Mouse (Mus musculus): ENCODE results near the gene Tpd52l2.
A peak's percentile ranks its signal among the peaks of the same experiment; 100 is the strongest.
"Not testable (repeated sequence)": the region's sequence is repeated elsewhere in the genome, so short reads cannot be mapped to it uniquely, and the experiment has no call there.

Gene Tpd52l2

DNA sequence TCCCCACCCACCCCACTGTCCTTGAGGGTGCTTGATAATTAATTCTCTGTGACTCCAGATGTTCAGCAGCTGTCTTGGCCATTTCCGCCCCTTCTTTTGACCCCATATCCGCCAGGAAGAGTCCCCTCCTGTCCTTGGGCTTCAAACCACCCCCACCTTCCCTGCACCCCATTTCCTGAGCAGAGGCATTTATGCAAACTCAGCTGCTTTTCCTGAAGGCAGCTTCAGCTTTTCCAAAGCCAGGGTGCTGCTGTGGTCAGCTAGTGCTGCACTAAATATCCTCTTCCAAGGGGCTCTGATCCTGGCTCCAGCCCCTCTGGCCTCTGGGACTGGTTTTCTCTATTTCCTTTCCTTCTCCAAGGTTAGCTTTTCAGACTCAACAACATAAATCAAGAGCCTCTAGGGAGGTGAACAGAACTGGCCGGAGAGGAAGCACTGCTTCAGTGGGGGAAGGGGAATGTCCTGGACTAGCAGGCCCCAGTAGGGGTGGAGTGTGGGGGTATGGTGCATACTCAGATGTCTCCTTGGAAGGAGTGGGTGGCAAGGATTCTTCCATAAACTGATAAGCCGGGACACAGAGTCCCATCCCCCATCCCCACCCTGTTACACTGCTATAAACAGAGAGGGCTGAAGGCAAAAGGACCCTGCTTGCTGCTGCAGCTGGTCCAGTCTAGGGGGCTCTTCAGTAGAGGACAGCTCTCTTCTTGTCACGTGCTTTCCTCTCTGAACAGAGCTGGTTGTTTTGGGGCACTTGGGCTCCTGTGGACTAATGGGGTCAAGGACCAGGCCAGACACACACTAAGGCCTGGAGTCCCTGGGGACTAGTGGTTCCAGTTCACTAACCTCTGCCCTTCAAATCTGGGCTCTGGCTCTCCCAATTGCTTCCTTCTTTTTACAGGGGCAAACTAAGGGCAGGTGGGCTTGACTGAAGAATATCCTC is 9.3 kb upstream of the Tpd52l2 start:
- peak; percentile 46 for DNase-seq (ENCODE audit: low spot score)

GRCm38 (mm10) chr2:181491432-181492205 is 5.3 kb upstream of the Tpd52l2 start:
- DNase-seq (ENCODE audit: low spot score), result no peak

DNA sequence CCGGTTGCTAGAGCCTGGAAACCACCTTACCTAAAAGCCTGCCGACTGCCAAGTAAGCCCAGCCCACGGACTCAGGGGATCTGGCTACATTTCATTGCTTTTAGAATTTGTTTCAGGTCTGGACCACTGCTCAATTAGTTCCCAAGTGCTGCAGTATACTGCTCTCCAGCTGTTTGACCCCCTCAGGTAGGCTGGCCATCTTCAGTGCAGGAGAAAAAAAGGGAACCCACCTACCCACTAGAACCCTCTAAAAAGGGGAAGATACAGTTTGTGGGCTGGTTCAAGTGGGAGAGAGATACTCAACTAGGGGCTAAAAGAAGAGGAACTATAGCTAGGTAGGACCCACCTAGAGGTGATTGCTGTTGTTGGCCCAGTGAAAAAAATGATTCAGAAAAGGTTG is 4.7 kb upstream of the Tpd52l2 start:
- DNase-seq (ENCODE audit: low spot score), result no peak

GRCm38 (mm10) chr2:181493156-181493927 is 3.6 kb upstream of the Tpd52l2 start, which contains the start of gene Abhd16b:
Gene Abhd16b, plus strand, starts transcription at chr2:181493206.
- DNase-seq (ENCODE audit: low spot score), result no peak

DNA sequence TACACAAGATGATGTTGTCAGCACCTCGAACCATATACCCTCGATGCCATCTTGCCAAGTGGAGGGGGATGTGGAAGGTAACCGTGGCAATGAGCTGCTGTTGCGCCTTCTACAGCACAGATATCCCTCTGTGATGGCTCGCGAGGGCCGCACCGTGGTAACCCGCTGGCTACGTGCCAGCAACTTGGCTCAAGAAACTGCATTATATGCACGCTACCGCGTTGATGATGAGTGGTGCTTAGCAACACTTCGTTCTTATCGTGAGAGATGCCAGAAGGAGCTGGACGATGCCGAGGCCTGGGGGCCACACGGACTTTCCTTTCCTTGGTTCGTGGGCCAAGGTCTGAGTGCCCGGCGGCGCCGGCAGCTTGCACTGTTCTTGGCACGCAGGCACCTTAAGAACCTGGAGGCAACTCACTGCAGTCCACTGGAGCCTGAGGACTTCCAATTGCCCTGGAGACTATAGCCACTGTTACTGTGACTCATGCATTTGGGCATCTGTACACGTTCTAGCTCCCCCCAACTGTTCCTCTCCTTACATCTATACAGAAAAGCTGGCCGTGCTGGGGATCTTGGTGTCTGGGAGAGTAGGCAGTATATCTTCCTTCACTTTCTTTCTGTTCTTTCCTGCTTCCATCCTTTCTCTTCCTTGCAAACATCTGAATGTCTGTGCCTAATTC is 2.5 kb upstream of the Tpd52l2 start:
- no peak for DNase-seq (ENCODE audit: low spot score)

GRCm38 (mm10) chr2:181495845-181496244 is 1.1 kb upstream of the Tpd52l2 start:
- DNase-seq (ENCODE audit: low spot score), result not testable (repeated sequence)

DNA sequence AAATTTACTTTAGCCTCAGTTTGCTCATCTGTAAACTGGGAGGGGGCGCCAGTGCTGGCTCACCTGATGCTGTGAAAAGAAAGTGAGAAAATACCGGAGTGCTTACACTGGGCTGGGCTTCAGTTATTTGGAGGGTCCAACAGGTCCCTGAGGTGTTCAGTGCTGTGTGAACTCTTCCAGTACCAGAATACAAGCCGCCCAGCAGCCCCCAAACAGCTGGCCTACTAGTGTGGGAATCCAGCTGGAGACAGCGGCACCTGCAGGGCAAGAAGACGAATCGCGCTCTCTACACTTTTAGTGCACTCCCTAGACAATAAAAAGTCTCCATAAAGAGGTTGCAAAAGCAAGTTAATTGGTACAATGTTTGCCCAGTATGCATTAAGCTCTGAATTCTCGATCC is 661 bp upstream of the Tpd52l2 start:
- peak; percentile 51 for DNase-seq (ENCODE audit: low spot score)

DNA sequence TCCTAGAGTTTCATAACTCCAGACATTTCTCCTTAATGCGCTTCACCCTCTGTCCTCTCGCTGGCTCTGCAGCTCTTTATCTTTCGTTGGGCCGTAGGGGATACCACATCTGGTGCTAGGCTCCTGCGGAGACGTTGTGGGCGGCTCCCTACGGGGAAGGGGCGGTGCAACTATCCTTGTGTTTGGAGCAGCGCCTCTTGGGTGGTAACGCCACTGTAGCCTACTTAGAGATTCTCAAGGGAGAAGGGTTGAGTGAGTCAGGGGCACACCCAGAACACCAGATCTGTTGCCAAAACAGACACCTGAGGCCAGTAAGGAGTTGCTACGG is 570 bp downstream of the Tpd52l2 start:
- DNase-seq (ENCODE audit: low spot score), result peak; percentile 69

DNA sequence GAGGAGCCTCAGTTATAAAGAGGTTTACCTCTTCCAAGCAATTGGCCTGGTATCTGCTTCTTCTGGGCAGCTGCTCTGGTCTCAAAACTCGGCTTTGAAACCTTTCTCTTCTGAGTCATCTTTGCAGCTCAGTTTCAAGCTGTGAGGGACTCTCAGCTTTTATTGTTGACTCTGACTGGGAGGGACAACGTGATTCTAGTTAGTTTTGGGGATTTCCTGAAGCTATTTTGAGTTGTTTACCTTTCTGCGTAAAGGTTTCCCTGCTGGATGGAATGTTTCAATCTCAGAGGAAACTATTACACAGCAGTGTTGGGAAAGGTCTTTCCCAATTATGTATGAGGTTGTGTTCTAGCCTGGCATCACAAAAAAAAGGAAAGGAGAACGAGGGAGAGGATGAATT is 1.7 kb downstream of the Tpd52l2 start:
- DNase-seq (ENCODE audit: low spot score), result no peak

GRCm38 (mm10) chr2:181509191-181509590 is 12.2 kb downstream of the Tpd52l2 start:
- DNase-seq (ENCODE audit: low spot score), result no peak

DNA sequence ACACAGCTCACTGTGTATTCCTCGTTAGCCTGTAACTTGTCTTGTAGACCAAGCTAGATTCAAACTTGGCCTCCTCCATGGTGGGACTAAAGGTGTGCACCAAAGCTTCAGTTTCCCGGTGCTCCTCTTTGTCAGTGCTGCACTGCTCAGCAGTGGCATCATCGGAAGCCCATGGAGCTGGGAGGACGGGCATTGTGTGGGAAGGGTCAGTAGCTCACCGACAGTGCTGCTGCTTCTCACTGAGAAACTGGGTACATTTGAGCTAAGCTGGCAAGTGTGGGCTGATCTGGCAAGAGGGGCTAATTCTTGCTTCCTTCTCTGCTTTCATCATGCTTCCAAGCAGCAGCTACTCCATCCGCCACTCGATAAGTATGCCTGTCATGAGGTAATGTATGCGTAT is 14.3 kb downstream of the Tpd52l2 start:
- DNase-seq (ENCODE audit: low spot score), result no peak

DNA sequence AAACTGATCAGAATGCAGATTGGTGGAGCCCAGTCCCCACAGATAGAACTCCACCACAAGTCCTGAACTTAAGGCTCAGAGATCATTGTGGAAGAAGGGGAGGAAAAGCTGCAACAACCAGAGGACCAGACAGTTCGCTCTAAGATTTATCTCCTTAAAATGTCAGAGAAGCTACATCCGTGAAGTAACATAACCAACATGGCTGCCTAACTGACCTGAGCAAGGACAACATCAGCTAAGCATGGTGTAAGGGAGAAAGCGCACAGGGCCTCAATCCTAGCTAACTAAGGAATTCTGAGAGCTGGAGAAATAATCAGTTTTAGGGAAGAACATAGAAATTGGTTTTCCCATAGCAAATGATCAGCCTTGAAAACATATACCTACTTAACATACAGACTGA is 22.3 kb downstream of the Tpd52l2 start:
- no peak for DNase-seq (ENCODE audit: low spot score)

- peak; percentile 98 for DNase-seq (ENCODE audit: low spot score)
Observed at GRCm38 (mm10) chr2:181520118-181520935, 23.4 kb downstream of the Tpd52l2 start, which contains the start of gene Dnajc5. Gene Dnajc5, plus strand, starts transcription at chr2:181520485.

DNA sequence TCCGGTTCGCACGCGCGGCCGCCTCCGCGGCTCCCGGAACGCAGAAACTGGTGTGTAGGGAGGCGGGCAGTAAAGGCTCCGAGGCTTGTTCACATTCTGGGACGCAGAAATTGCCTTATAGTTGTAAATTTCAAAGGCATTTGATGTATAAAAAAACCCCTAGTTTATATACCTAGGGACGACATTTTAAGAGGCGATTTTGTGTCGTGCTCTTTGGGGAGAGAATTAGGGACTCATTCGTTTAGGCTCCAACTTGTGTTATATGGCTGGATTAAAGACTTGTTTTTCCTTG is 23.9 kb downstream of the Tpd52l2 start:
- DNase-seq (ENCODE audit: low spot score), result no peak

- no peak for DNase-seq (ENCODE audit: low spot score)
Observed at GRCm38 (mm10) chr2:181521491-181521890, 24.5 kb downstream of the Tpd52l2 start.

DNA sequence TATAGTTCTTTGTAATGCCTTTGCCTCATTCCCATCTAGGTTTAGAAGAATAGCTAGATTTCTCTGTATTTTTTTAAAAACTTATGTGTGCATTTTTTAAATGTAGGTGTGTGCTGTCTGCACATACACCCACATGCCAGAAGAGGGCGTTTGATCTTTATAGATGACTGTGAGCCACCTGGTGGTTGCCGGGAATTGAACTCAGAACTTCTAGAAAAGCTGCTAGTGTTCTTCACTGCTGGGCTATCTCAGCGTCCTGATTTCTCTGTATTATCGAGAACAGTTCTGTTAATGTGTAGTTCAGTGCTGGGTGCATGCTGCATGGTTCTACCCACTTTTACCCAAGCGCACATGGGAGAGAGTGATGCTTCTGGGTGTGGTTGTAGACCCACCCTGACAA is 25.9 kb downstream of the Tpd52l2 start:
- DNase-seq (ENCODE audit: low spot score), result no peak

GRCm38 (mm10) chr2:181525526-181525925 is 28.6 kb downstream of the Tpd52l2 start:
- no peak for DNase-seq (ENCODE audit: low spot score)

DNA sequence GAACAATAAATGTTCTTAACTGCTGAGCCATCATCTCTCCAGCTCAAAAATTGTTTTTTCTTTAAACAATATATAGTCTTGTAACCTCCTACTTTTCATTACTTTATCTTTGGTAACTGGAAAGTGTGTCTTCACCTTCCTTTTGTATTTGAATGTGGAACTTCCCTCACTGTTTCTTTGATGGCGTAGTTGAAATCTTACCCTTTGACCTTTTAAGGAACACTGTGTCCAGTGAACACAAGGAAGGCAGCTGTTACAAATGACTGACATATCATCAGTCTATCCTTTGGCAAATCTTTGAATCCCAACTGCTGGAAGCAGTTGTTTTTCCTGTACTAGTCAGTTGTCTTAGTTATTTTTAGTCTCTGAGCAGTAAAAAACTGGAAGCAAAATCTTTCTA is 32.1 kb downstream of the Tpd52l2 start:
- no peak for DNase-seq (ENCODE audit: low spot score)

DNA sequence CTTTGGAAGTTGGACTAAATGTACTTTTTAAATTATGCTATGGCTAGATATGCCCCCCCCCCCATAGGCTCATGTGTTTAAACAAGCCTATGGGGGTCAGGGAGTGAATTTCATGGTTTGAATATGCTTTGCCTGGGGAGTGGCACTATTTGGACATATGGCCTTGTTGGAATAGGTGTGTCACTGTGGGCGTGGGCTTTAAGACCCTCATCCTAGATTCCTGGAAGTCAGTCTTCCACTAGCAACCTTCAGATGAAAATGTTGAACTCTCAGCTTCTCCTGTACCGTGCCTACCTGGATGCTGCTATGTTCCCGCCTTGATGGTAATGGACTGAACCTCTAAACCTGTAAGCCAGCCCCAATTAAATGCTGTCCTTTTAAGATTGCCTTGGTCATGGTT is 35.6 kb downstream of the Tpd52l2 start:
- no peak for DNase-seq (ENCODE audit: low spot score)

DNA sequence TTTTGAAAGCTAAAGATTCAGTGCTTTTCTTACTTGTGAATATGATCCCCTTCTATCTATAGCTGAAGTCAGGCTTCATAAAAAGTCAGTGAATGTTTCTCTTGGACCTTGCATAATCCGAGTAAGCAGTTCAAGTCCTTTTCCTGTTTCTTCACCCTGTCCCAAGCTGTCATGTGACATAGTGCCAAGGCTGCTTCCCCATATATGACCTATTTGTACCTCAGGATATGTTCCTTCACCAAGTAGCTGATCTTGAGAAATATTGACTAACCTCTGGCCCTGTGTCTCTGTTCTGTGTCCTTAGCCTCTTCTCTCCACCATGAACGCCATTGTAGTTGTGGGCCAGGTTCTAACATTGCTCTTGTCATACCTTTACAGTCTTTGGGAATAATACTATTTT is 39.5 kb downstream of the Tpd52l2 start:
- no peak for DNase-seq (ENCODE audit: low spot score)

GRCm38 (mm10) chr2:181537444-181538047 is 40.6 kb downstream of the Tpd52l2 start:
- no peak for DNase-seq (ENCODE audit: low spot score)

All from urinary bladder, postnatal 14 days (tissue).